Mouse (Mus musculus): ENCODE measurements around the gene Layn. TPM values are rescaled to one million over a fixed set of nuclear protein-coding genes. Genes with fewer than 3 reads are reported as not detected.

The Layn gene
- polyA plus RNA-seq (2021; fragmentation: Nextera tagmentation) = 5.5 and 7.2 TPM in 2 replicates
- long read RNA-seq, experiment 1, partial matches to known transcripts = 2 of 13 reads
- long read RNA-seq, experiment 1, other reads (novel, unspliced or antisense) = 7 of 13 reads
- long read RNA-seq, experiment 2, transcript Layn-201 (8 exons, 1,786 nt) = major isoform, 15 of 34 reads
- long read RNA-seq, experiment 2, partial matches to known transcripts = 2 of 34 reads
- long read RNA-seq, experiment 2, other reads (novel, unspliced or antisense) = 17 of 34 reads

GRCm38 (mm10) chr9:51076979-51077315 is at the start of gene Layn:
Gene Layn (minus strand): TSS chr9:51077094.

GRCm38 (mm10) chr9:51101756-51102425 is 25.0 kb upstream of the Layn start, which contains the start of gene 4833427G06Rik:
Gene 4833427G06Rik (minus strand): TSS chr9:51102078.

GRCm38 (mm10) chr9:51060601-51061000 is 16.3 kb downstream of the Layn start, which contains the start of gene Btg4:
Gene Btg4 (plus strand): TSS chr9:51060901.

GRCm38 (mm10) chr9:51008841-51009655 is 67.8 kb downstream of the Layn start, which contains the start of gene Sik2:
Gene Sik2 (minus strand): TSS chr9:51009073.

Small RNA genes within 50 kb of the gene (microRNA-seq; reads per million reads assigned to microRNA genes)
- 45.5 reads per million, percentile 50 among the genes with 10 or more reads in this experiment for gene Mir34b
- 320 reads per million, percentile 69 among the genes with 10 or more reads in this experiment for gene Mir34c

Other genes with a start within 250 kb of the Layn start
- gene Ppp2r1b, start 231.8 kb downstream of the Layn start, polyA plus RNA-seq (2021; fragmentation: Nextera tagmentation) = 7.3 and 9.1 TPM in 2 replicates
- gene Sik2, start 68.0 kb downstream of the Layn start, polyA plus RNA-seq (2021; fragmentation: Nextera tagmentation) = 9.7 and 12.2 TPM in 2 replicates
- gene Btg4, start 16.2 kb downstream of the Layn start, polyA plus RNA-seq (2021; fragmentation: Nextera tagmentation) = not detected in 2 replicates
- 0.58 and 1.9 TPM in 2 replicates for gene 4833427G06Rik, start 25.0 kb upstream of the Layn start, polyA plus RNA-seq (2021; fragmentation: Nextera tagmentation)
- gene Gm32742, start 88.4 kb upstream of the Layn start, polyA plus RNA-seq (2021; fragmentation: Nextera tagmentation) = not detected in 2 replicates
- gene Pou2af1, start 136.6 kb upstream of the Layn start, polyA plus RNA-seq (2021; fragmentation: Nextera tagmentation) = not detected in 2 replicates
- 0.72 and 1.1 TPM in 2 replicates for gene Colca2, start 201.5 kb upstream of the Layn start, polyA plus RNA-seq (2021; fragmentation: Nextera tagmentation)